Mouse (Mus musculus) monocyte, adult 5-6 weeks (primary cell): ENCODE data around the gene Dnase1l3. TPM values are rescaled to one million over a fixed set of nuclear protein-coding genes. Genes with fewer than 3 reads are reported as not detected.

Experiments
- ATAC-seq: fragments of 153-309, 156-312 bp; replicated peaks from 2 replicates; pipeline ENCODE4 v1.8.0; 2017; ENCODE audit warnings: mild to moderate bottlenecking; ENCODE audit not compliant: low TSS enrichment, insufficient number of reproducible peaks, severe bottlenecking, poor library complexity, low FRiP score
- total RNA-seq: library from RNA; stranded (forward); fragments of 200-1000, 200-491, 200-594 nt; gene quantifications from 3 replicates; pipeline ENCODE4 v1.2.3, GENCODE M21; 2017

The Dnase1l3 gene
- total RNA-seq, result 0.58 to 4.0 TPM (median 0.64 TPM) in 3 replicates

DNA sequence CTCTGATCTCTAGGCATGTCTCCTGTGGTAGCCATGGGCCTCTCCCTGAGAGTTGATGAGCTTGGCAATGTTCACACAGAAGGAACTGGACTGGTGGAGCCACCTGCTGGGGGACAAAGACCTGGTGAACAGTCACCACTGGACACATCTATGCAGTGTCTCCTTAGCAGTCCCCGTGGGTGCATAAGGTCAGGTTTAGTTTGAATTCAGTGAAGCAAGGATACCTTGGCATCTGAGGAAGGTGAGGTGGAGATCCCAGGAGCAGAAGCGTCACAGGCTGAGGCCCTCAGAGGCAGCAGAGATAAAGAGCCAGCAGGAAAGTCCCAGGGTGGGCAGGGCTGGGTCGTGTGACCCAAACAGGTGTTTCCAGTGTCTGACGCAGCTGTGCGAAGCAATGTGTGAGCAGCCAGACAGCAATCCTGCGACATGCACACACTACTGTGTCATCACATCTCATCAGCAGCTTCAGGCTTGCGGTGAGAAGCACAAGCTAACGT lies at the start of gene Dnase1l3:
Gene Dnase1l3 (minus strand): TSS at position 303 of the 497 bp plus-strand sequence.
- peak; percentile 12; the same call in 1 of the 2 replicates for ATAC-seq

DNA sequence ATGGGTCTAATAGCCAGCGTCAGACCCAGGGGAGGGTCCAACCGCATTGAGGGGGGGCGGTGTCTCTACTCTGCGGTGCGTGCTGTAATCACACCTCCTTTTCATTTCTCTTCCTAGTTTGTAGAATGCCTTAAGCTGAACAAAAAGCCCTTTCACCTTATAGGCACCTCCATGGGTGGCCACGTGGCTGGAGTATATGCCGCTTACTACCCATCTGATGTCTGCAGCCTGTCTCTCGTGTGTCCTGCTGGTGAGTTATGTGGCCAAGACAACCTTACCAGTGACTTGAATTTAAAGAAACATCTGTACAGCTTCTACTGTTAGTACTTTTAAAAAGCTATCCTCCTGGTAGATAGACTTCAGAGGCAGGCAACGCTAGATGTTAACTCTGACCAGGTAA lies 48.2 kb upstream of the Dnase1l3 start:
- ATAC-seq, result no peak

GRCm38 (mm10) chr14:8042120-8042519 lies 47.7 kb upstream of the Dnase1l3 start:
- no peak for ATAC-seq

GRCm38 (mm10) chr14:8040911-8041678 lies 46.7 kb upstream of the Dnase1l3 start:
- ATAC-seq, result no peak

- ATAC-seq, result no peak
These were observed 45.8 kb upstream of the Dnase1l3 start for GRCm38 (mm10) chr14:8040179-8040578.

DNA sequence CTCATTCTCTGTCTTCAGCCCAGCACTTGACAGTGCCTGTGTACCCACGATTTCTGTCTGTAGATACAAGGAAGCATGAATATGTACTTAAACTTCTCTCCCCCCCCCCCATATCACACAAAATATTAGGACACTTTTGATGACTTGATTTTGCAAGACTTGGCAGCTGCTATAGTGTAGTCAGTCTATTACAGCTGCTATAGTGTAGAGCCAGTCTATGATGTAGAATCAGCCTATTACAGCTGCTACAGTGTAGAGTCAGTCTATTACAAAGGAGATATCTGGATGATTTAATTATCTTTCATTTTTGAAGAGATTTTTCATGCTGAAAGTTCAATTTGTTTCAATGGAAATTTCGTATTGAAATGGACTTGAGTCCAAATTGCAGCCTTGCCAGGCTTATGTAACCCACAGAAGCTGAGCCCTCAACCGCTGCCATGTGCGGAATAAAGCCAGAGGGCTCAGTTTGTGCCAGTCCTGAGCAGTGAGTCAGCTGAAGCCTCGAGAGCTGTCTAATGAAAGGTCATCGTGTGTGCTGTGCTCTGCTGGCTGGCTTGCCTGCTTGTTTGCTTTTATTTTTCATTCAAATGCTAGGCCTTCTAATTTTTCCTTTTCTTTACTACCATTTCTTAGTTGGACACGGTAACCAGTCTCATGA lies 44.5 kb upstream of the Dnase1l3 start:
- no peak for ATAC-seq

DNA sequence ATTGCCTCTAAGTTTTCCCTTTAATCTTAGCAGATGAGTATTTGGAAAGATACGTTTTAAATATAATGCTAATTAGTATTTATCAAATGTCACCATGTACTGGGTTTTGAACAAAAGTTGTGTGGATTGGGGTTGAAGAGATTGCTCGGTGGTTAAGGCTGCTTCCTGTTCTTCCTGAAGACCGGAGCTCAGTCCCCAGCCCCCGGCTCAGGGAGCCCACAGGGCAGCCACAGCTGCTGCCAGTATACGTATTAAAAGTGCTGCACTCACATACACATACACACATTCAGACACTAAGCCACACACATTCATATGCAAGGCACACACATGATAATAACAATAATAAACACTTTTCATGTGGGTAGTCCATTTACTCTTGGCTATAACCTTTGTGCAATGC lies 43.8 kb upstream of the Dnase1l3 start:
- no peak for ATAC-seq

GRCm38 (mm10) chr14:8036406-8036805 lies 42.0 kb upstream of the Dnase1l3 start:
- no peak for ATAC-seq

DNA sequence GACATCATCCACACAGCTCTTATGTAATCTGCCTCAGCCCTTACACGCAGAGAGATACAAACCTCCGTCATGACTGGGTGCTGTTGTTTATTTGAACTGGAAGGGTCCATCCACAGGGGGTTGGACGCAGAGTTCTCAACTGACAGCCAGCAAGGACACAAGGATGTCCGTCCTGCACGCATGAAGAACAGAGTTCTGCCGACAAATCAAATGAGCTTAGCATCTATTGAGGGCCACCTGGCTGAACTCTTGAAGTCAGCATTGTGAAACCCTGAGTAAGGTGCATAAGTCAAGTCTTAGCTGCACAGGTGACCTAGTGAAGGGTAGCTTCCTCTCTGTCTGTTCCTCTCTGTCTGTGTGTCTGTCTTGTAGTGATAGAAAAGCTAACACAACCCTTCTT lies 41.6 kb upstream of the Dnase1l3 start:
- ATAC-seq, result no peak

DNA sequence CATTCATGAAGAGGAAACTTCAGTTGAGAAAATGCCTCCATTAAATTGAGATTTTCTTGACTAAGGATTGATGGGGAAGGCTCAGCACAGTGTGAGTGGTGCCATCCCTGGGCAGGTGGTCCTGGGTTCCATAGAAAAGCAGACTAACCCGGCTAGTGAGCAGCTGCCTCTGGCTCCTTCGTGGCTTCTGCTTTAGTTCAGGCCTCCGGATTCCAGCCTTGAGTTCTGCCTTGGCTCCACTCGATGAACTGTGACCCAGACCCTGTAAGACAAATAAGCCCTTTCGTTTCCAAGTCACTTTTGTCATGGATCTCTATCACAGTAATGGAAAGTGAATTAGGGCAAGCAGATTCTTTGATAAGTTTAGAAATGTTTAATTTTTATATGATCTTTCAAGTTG lies 40.2 kb upstream of the Dnase1l3 start:
- ATAC-seq, result no peak

- no peak for ATAC-seq
These were observed 37.9 kb upstream of the Dnase1l3 start for GRCm38 (mm10) chr14:8032087-8032944.

- ATAC-seq, result no peak
These were observed 36.2 kb upstream of the Dnase1l3 start for GRCm38 (mm10) chr14:8030535-8030934.

DNA sequence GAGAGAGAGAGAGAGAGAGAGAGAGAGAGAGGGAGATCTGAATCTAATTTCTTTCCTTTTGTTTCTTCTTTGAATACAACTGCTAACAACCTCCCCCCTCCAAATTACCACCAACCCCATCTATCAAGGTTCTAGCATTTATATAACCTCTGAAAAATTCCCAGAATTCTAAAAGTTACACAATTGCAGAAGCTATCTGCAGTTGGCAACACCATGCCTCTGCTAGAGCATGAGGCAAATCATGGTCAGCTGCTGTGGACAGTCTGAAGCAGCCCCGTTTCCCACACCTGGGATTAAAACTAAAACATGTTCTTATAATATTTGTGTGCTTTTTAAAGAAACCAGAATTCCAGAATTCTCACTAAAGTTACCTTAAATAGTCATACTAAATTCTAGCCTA lies 35.4 kb upstream of the Dnase1l3 start:
- no peak for ATAC-seq

DNA sequence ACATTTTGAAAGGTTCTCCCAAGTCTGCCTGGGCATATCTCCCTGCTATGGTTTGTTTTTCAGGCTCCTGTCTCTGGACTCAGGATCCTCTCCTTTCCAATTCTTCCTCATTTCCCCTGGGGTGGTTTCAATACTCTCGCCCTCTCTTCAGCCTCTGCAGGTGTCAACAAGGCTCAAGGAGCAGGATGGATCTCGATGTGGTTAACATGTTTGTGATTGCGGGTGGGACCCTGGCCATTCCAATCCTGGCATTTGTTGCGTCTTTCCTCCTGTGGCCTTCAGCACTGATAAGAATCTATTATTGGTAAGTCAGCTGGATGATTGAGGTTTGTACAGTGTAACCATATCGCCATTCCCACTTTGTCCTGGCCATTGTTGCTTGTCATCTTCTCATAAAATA lies 33.7 kb upstream of the Dnase1l3 start:
- no peak for ATAC-seq

- ATAC-seq, result no peak
These were observed 32.6 kb upstream of the Dnase1l3 start for GRCm38 (mm10) chr14:8026769-8027531.

DNA sequence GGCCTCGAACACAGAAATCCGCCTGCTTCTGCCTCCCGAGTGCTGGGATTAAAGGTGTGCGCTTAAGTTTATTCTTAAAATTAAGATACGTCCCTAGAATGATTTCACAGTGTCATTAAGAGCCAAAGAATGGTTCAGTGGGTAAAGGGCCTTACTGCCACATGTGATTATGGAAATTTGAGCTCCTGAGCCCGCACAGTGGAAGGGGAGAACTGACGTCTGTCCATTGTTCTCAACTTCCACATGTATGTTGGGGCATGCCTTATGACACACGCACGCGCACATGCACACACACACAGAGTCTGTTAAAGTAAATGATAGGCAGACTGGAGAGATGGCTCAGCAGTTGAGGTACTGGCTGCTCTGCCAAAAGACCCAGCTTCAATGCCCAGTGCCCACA lies 30.6 kb upstream of the Dnase1l3 start:
- no peak for ATAC-seq

- no peak for ATAC-seq
These were observed 30.1 kb upstream of the Dnase1l3 start for GRCm38 (mm10) chr14:8024469-8024868.

GRCm38 (mm10) chr14:8020546-8020945 lies 26.2 kb upstream of the Dnase1l3 start:
- no peak for ATAC-seq

- no peak for ATAC-seq
These were observed 25.6 kb upstream of the Dnase1l3 start for GRCm38 (mm10) chr14:8020011-8020410.
